Mouse (Mus musculus): ENCODE measurements at regions not wholly inside any gene's neighbourhood (a gene's known extent, or its start where the extent isn't known, plus 50 kb on each side); places are given as distances from the start of the nearest gene placed in this dataset.

GRCm38 (mm10) chr13:73034886-73035285, 225.4 kb upstream of the Irx4 start:
- WGBS, result 75% methylated on average over 10 of the region's 10 CpGs
- Histone ChIP-seq H3K27me3 (ENCODE audit: control insufficient read depth, insufficient read depth, low read length) (no peaks in the 10 kb centered on the region), H3K4me2 (replicated peaks; ENCODE audit: low read depth) (no peak overlapping the region), H3K36me3 (ENCODE audit: control insufficient read depth, insufficient read depth, low read length) (no peaks in the 10 kb centered on the region), H3K4me3 (ENCODE audit: low read depth, low read length) (no peak overlapping the region), H3K9ac (ENCODE audit: low read length) (no peak overlapping the region), H3K4me1 (replicated peaks; ENCODE audit: control insufficient read depth, insufficient read depth) (no peaks in the 10 kb centered on the region), H3K9me3 (ENCODE audit: control insufficient read depth, low read length) (no peaks in the 10 kb centered on the region), H3K27ac (replicated peaks) (no peak overlapping the region)
- ATAC-seq (ENCODE audit: low FRiP score, low TSS enrichment) (no peak), DNase-seq (ENCODE audit: low spot score) (no peak)
- TF ChIP-seq CTCF (IDR thresholded peaks at IDR 0.05; ENCODE audit: low read depth) (no peak), EP300 (optimal IDR thresholded peaks at IDR 0.05) (no peak)

- Histone ChIP-seq H3K36me3 (ENCODE audit: control insufficient read depth, insufficient read depth, low read length) (no peaks in the 10 kb centered on the region), H3K27ac (replicated peaks) (no peak overlapping the region), H3K9ac (ENCODE audit: low read length) (no peak overlapping the region), H3K4me3 (ENCODE audit: low read depth, low read length) (no peak overlapping the region), H3K9me3 (ENCODE audit: control insufficient read depth, low read length) (no peaks in the 10 kb centered on the region), H3K27me3 (ENCODE audit: control insufficient read depth, insufficient read depth, low read length) (no peaks in the 10 kb centered on the region), H3K4me1 (replicated peaks; ENCODE audit: control insufficient read depth, insufficient read depth) (no peaks in the 10 kb centered on the region), H3K4me2 (replicated peaks; ENCODE audit: low read depth) (no peak overlapping the region)
- DNase-seq (ENCODE audit: low spot score) (no peak), ATAC-seq (ENCODE audit: low FRiP score, low TSS enrichment) (no peak)
- 65% methylated on average over 2 of the region's 2 CpGs for WGBS
- no peak for TF ChIP-seq CTCF (IDR thresholded peaks at IDR 0.05; ENCODE audit: low read depth)
- no peak for TF ChIP-seq EP300 (optimal IDR thresholded peaks at IDR 0.05)
Observed at GRCm38 (mm10) chr13:73035336-73035940, 224.8 kb upstream of the Irx4 start.

GRCm38 (mm10) chr13:73039731-73040130, 220.5 kb upstream of the Irx4 start:
- Histone ChIP-seq H3K4me2 (replicated peaks; ENCODE audit: low read depth) (no peak overlapping the region), H3K9me3 (ENCODE audit: control insufficient read depth, low read length) (no peaks in the 10 kb centered on the region), H3K4me3 (ENCODE audit: low read depth, low read length) (no peak overlapping the region), H3K9ac (ENCODE audit: low read length) (no peak overlapping the region), H3K36me3 (ENCODE audit: control insufficient read depth, insufficient read depth, low read length) (no peaks in the 10 kb centered on the region), H3K4me1 (replicated peaks; ENCODE audit: control insufficient read depth, insufficient read depth) (no peaks in the 10 kb centered on the region), H3K27me3 (ENCODE audit: control insufficient read depth, insufficient read depth, low read length) (no peaks in the 10 kb centered on the region), H3K27ac (replicated peaks) (no peak overlapping the region)
- DNase-seq (ENCODE audit: low spot score) (no peak), ATAC-seq (ENCODE audit: low FRiP score, low TSS enrichment) (no peak)
- WGBS, result 79% methylated on average over 5 of the region's 5 CpGs
- TF ChIP-seq CTCF (IDR thresholded peaks at IDR 0.05; ENCODE audit: low read depth), result no peak
- no peak for TF ChIP-seq EP300 (optimal IDR thresholded peaks at IDR 0.05)

- Histone ChIP-seq H3K4me2 (replicated peaks; ENCODE audit: low read depth) (no peak overlapping the region), H3K36me3 (ENCODE audit: control insufficient read depth, insufficient read depth, low read length) (no peaks in the 10 kb centered on the region), H3K27ac (replicated peaks) (no peak overlapping the region), H3K4me1 (replicated peaks; ENCODE audit: control insufficient read depth, insufficient read depth) (no peaks in the 10 kb centered on the region), H3K9ac (ENCODE audit: low read length) (no peak overlapping the region), H3K9me3 (ENCODE audit: control insufficient read depth, low read length) (no peaks in the 10 kb centered on the region), H3K27me3 (ENCODE audit: control insufficient read depth, insufficient read depth, low read length) (no peaks in the 10 kb centered on the region), H3K4me3 (ENCODE audit: low read depth, low read length) (no peak overlapping the region)
- WGBS, result 55% methylated on average over 14 of the region's 14 CpGs
- DNase-seq (ENCODE audit: low spot score), result no peak
- TF ChIP-seq CTCF (IDR thresholded peaks at IDR 0.05; ENCODE audit: low read depth), result no peak
- no peak for TF ChIP-seq EP300 (optimal IDR thresholded peaks at IDR 0.05)
- ATAC-seq (ENCODE audit: low FRiP score, low TSS enrichment), result no peak
Observed at GRCm38 (mm10) chr13:73041233-73042040, 218.8 kb upstream of the Irx4 start.

GRCm38 (mm10) chr13:73069840-73070530, 190.3 kb upstream of the Irx4 start:
- WGBS, result 9% methylated on average over 13 of the region's 13 CpGs
- H3K27ac ChIP-seq (replicated peaks), result no peak overlapping the region
- DNase-seq (ENCODE audit: low spot score), result no peak
- no peaks in the 10 kb centered on the region for H3K27me3 ChIP-seq (ENCODE audit: control insufficient read depth, insufficient read depth, low read length)
- no peak for ATAC-seq (ENCODE audit: low FRiP score, low TSS enrichment)
- TF ChIP-seq EP300 (optimal IDR thresholded peaks at IDR 0.05) (no peak), CTCF (IDR thresholded peaks at IDR 0.05; ENCODE audit: low read depth) (no peak)
- no peak overlapping the region for H3K4me3 ChIP-seq (ENCODE audit: low read depth, low read length)
- H3K36me3 ChIP-seq (ENCODE audit: control insufficient read depth, insufficient read depth, low read length), result no peaks in the 10 kb centered on the region
- no peaks in the 10 kb centered on the region for H3K4me1 ChIP-seq (replicated peaks; ENCODE audit: control insufficient read depth, insufficient read depth)
- H3K9ac ChIP-seq (ENCODE audit: low read length), result no peak overlapping the region
- no peak overlapping the region for H3K4me2 ChIP-seq (replicated peaks; ENCODE audit: low read depth)
- H3K9me3 ChIP-seq (ENCODE audit: control insufficient read depth, low read length), result no peaks in the 10 kb centered on the region

- Histone ChIP-seq H3K4me1 (replicated peaks; ENCODE audit: control insufficient read depth, insufficient read depth) (no peaks in the 10 kb centered on the region), H3K4me2 (replicated peaks; ENCODE audit: low read depth) (no peak overlapping the region), H3K27me3 (ENCODE audit: control insufficient read depth, insufficient read depth, low read length) (no peaks in the 10 kb centered on the region), H3K9ac (ENCODE audit: low read length) (no peak overlapping the region), H3K36me3 (ENCODE audit: control insufficient read depth, insufficient read depth, low read length) (no peaks in the 10 kb centered on the region), H3K9me3 (ENCODE audit: control insufficient read depth, low read length) (no peaks in the 10 kb centered on the region), H3K4me3 (ENCODE audit: low read depth, low read length) (no peak overlapping the region), H3K27ac (replicated peaks) (no peak overlapping the region)
- 16% methylated on average over 7 of the region's 7 CpGs for WGBS
- TF ChIP-seq CTCF (IDR thresholded peaks at IDR 0.05; ENCODE audit: low read depth), result no peak
- TF ChIP-seq EP300 (optimal IDR thresholded peaks at IDR 0.05), result no peak
- DNase-seq (ENCODE audit: low spot score), result no peak
- ATAC-seq (ENCODE audit: low FRiP score, low TSS enrichment), result no peak
Observed at GRCm38 (mm10) chr13:73070531-73070908, 189.8 kb upstream of the Irx4 start.

Data from stomach, postnatal 0 days (tissue).